Mouse (Mus musculus) adrenal gland, adult 8-10 months (tissue): Measurements from ENCODE around the gene Trappc5. TPM values are rescaled to one million over a fixed set of nuclear protein-coding genes. Genes with fewer than 3 reads are reported as not detected.

ENCODE experiments used
- total RNA-seq, 4 experiments: library from RNA; stranded (reverse); gene quantifications; 2 replicates each; pipeline ENCODE4 v1.2.4; 2022

The Trappc5 gene
- total RNA-seq, 4 experiments from 2014 or later, result 21.0 to 23.6 (median 22.5) TPM

Other genes with a start within 250 kb of the Trappc5 start
- gene Pex11g, start 208.6 kb upstream of the Trappc5 start, total RNA-seq, result 10 to 100 TPM; 10.4 to 20.2 (median 12.1) TPM
- under 1 TPM in 2 of 4 experiments, not detected in 2; 0.28 to 0.46 TPM for gene Tex45, start 205.4 kb upstream of the Trappc5 start, total RNA-seq
- gene Zfp358, start 183.2 kb upstream of the Trappc5 start, total RNA-seq, result 10 to 100 TPM; 20.6 to 22.9 (median 21.7) TPM
- gene Mcoln1, start 175.8 kb upstream of the Trappc5 start, total RNA-seq, result 10 to 100 TPM; 45.0 to 82.0 (median 60.3) TPM
- 10 to 100 TPM; 49.3 to 73.9 (median 63.2) TPM for gene Pnpla6, start 160.9 kb upstream of the Trappc5 start, total RNA-seq
- not detected for gene C330021F23Rik, start 108.3 kb upstream of the Trappc5 start, total RNA-seq
- gene Camsap3, start 89.0 kb upstream of the Trappc5 start, total RNA-seq, result 10 to 100 TPM in 2 of 4 experiments, 1 to 10 TPM in 2; 4.7 to 15.5 (median 10.0) TPM
- gene Xab2, start 55.0 kb upstream of the Trappc5 start, total RNA-seq, result 10 to 100 TPM; 37.2 to 44.3 (median 42.5) TPM
- gene Pet100, start 54.8 kb upstream of the Trappc5 start, total RNA-seq, result 100 to 1,000 TPM in 1 of 4 experiments, 10 to 100 TPM in 3; 86.7 to 108 (median 94.2) TPM
- gene Pcp2, start 50.8 kb upstream of the Trappc5 start, total RNA-seq, result not detected
- 100 to 1,000 TPM in 2 of 4 experiments, 10 to 100 TPM in 2; 76.2 to 107 (median 99.8) TPM for gene Stxbp2, start 45.3 kb upstream of the Trappc5 start, total RNA-seq
- gene Retn, start 20.5 kb upstream of the Trappc5 start, total RNA-seq, result 100 to 1,000 TPM in 3 of 4 experiments, 10 to 100 TPM in 1; 50.2 to 152 (median 108) TPM
- gene Mcemp1, start 10.5 kb upstream of the Trappc5 start, total RNA-seq, result under 1 TPM in 3 of 4 experiments, not detected in 1; 0.17 to 0.40 (median 0.26) TPM
- gene Fcor, start 3.9 kb upstream of the Trappc5 start, total RNA-seq, result 10 to 100 TPM in 3 of 4 experiments, 1 to 10 TPM in 1; 8.1 to 26.3 (median 22.4) TPM
- under 1 TPM; 0.12 to 0.54 (median 0.45) TPM for gene Fcer2a, start 17.9 kb downstream of the Trappc5 start, total RNA-seq
- gene Clec4g, start 44.4 kb downstream of the Trappc5 start, total RNA-seq, result not detected
- gene Cd209a, start 72.7 kb downstream of the Trappc5 start, total RNA-seq, result 1 to 10 TPM in 2 of 4 experiments, under 1 TPM in 1, not detected in 1; 0.28 to 1.4 (median 1.2) TPM
- not detected for gene Cd209e, start 178.0 kb downstream of the Trappc5 start, total RNA-seq
- 1 to 10 TPM in 3 of 4 experiments, under 1 TPM in 1; 0.73 to 2.2 (median 1.4) TPM for gene Cd209d, start 202.3 kb downstream of the Trappc5 start, total RNA-seq